Mouse (Mus musculus): ENCODE measurements around the gene Cyb5d1.

The Cyb5d1 gene

DNA sequence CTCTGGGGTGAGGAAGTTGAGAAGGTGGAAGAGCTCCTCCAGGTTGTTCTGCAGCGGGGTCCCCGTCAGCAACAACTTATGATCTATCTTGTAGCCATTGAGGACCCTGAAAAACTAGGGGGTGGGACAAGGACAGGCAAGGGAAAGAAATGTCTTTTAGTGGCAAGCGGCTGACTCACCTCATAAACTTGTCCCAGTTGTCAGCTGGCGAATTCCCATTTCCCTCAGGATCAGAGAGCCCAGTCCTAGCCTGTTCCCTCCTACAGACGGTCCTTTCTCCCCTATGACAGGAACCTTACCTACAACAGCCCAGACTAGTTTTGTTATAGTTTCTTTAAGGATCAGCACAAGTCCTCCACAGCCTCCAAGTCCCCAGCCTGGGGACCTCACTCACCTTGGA, 38.9 kb downstream of the Cyb5d1 start:
- DNase-seq = no peak

DNA sequence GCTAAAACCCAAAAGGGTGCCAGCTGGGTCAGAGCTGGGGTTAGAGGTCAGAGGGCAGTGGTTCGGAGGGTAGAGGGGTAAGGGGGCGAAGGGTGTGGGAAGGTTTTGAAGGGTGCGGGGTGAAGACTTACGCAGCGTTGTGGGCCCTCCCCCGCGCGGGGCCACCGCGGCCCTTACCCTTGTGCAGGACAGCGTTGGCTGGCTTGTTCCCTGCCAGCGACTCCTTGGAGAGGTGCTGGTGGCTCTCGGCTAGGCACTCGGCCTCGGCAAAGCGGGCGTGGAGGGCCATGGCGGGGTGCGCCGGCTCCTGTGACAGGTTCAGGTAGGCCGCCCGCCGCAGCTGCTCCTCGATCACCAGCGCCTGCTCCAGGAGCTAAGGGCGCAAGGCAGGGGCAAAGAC, 49.0 kb downstream of the Cyb5d1 start:
- no peak for DNase-seq
